Mouse (Mus musculus) forebrain, embryonic 14.5 days (tissue): Measurements from ENCODE around the gene Syt7. TPM values are rescaled to one million over a fixed set of nuclear protein-coding genes. Genes with fewer than 3 reads are reported as not detected.

Source experiments
- ATAC-seq: fragments of 200-750 bp; cut with Nextera tagmentation; 2 replicates; pipeline ENCODE4 v1.8.0; 2017; ENCODE audit warnings: mild to moderate bottlenecking, moderate library complexity
- DNase-seq: peaks from one replicate; pipeline ENCODE4 v3.0.0-alpha.2; 2015; ENCODE audit warnings: low spot score
- H3K27ac ChIP-seq: fragments of 300-500 bp; sonication (generic); 2 replicates; pipeline ENCODE4 v1.5.1; 2014; ENCODE audit warnings: low read depth, mild to moderate bottlenecking, control low read depth, low read length, moderate library complexity
- H3K27me3 ChIP-seq: fragments of 300-500 bp; sonication (generic); replicated peaks from 2 replicates; pipeline ENCODE4 v1.6.1; 2014; ENCODE audit warnings: low read length, control low read depth, mixed read lengths; ENCODE audit not compliant: control insufficient read depth, insufficient read depth
- H3K36me3 ChIP-seq: fragments of 300-500 bp; sonication (generic); 2 replicates; pipeline ENCODE4 v1.6.1; 2014; ENCODE audit warnings: low read length, control low read depth; ENCODE audit not compliant: control insufficient read depth, insufficient read depth
- H3K4me1 ChIP-seq: fragments of 300-500 bp; sonication (generic); 2 replicates; pipeline ENCODE4 v1.6.1; 2014; ENCODE audit warnings: antibody characterized with exemption, low read length, control low read depth; ENCODE audit not compliant: control insufficient read depth, insufficient read depth
- H3K4me2 ChIP-seq: fragments of 300-500 bp; sonication (generic); 2 replicates; pipeline ENCODE4 v1.6.1; 2014; ENCODE audit warnings: mild to moderate bottlenecking, control low read depth, low read length
- H3K4me3 ChIP-seq: fragments of 300-500 bp; sonication (generic); 2 replicates; pipeline ENCODE4 v1.5.1; 2014; ENCODE audit warnings: low read depth, low read length, control low read depth
- H3K9ac ChIP-seq: fragments of 300-500 bp; sonication (generic); 2 replicates; pipeline ENCODE4 v1.6.1; 2014; ENCODE audit warnings: mild to moderate bottlenecking, low read length, control low read depth, moderate library complexity
- H3K9me3 ChIP-seq: fragments of 300-500 bp; sonication (generic); replicated peaks from 2 replicates; pipeline ENCODE4 v1.6.1; 2016; ENCODE audit warnings: low read length, control low read depth, mixed read lengths; ENCODE audit not compliant: control insufficient read depth
- WGBS: fragments of 180-500 bp; shearing (Covaris S2); extraction: QIAGEN DNeasy Blood & Tissue Kit; methylation state at CpG from one replicate; pipeline ENCODE4 v1.1.7; 2014; 5-methylcytosine and 5-hydroxymethylcytosine counted together
- polyA plus RNA-seq: library from polyadenylated mRNA; unstranded; fragments of >200 nt; fragmentation: Nextera tagmentation; extraction: Ambion mirVana; gene quantifications from 2 replicates; pipeline ENCODE4 v1.2.1, GENCODE M21; 2014

Gene Syt7
- polyA plus RNA-seq, 1 experiment from 2014 or later, result 5.8 TPM

- 57% methylated on average over 9 of the region's 9 CpGs for WGBS
- no peak overlapping the region for H3K27ac ChIP-seq
- H3K4me1 ChIP-seq, result no peaks in the 10 kb centered on the region; the same call in 1 of the 2 replicates
- H3K27me3 ChIP-seq, result no peaks in the 10 kb centered on the region
- no peak overlapping the region for H3K4me2 ChIP-seq
- no peak overlapping the region for H3K4me3 ChIP-seq
- no peaks in the 10 kb centered on the region for H3K36me3 ChIP-seq
- no peaks in the 10 kb centered on the region for H3K9me3 ChIP-seq
- H3K9ac ChIP-seq, result no peak overlapping the region
- DNase-seq (no peak), ATAC-seq (no peak)
Measured at GRCm38 (mm10) chr19:10433879-10434540, 45.1 kb downstream of the Syt7 start.

DNA sequence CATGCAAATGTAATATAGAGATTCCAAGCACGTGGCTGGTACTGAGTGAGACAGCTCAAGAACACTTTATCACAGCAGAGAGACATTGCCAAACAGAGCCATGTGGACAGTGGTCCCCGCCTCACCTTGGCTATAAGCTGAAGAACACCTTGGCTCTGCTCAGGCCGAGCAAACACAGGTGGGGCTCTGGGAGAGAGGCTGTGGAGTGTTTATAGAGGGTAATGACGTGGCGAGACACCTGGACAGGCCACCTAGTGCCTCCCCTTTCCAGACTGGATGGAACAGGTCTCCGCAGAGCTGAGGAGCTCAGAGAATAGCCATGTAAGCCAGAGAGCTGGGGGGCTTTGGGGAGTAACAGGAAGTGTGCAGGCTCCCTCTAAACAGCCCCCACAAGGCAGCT lies 46.0 kb downstream of the Syt7 start:
- DNase-seq (no peak), ATAC-seq (no peak)
- H3K27ac ChIP-seq, result no peak overlapping the region
- no peak overlapping the region for H3K4me2 ChIP-seq
- no peak overlapping the region for H3K9ac ChIP-seq
- no peak overlapping the region for H3K4me3 ChIP-seq
- H3K27me3 ChIP-seq, result no peaks in the 10 kb centered on the region
- WGBS, result 72% methylated on average over 6 of the region's 6 CpGs
- H3K9me3 ChIP-seq, result no peaks in the 10 kb centered on the region
- no peaks in the 10 kb centered on the region; the same call in 1 of the 2 replicates for H3K4me1 ChIP-seq
- 0 out of 2 replicates have a peak, but pooled peaks cover 4% of the 10 kb centered on the region for H3K36me3 ChIP-seq

DNA sequence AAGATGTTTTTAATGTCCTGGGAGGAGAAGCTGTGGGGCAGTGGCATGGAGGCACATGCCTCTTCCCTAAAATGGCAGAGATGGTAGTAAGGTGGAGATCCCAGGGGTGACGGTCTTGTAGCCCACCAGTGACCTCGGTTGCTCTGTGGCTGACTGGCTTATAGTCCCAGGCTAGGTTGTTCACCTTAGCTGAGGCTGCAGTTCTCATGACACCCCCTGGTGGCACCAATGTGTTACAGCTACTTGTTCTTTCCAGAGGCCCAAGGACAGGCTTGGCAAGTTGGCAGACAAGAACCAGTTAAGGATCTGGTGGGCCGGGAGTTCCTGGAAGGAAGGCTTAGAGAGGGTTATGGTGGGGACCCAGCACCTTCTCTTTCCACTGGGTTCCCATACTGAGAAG lies 47.0 kb downstream of the Syt7 start:
- Histone ChIP-seq H3K4me1 (no peaks in the 10 kb centered on the region), H3K4me2 (no peak overlapping the region)

DNA sequence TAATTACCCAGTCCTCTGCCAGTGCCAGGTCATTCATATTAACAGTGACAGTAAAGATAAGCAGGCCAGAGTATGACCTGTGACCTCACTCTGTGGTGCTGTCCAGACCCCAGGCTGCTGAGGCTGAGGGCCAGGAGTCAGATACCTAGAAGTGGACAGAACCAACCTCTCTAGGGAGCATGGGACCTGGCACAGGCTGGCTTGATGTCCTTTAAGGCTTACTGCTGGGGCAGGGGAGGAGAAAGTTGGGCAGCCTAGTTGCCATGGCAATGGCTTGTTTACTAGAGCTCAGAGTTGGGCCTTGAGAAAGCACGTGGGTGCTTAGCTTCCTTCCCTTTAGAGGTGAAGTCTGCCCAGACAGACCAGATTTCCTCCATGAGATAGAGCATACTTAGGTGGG lies 47.8 kb downstream of the Syt7 start:
- Histone ChIP-seq H3K27ac (no peak overlapping the region), H3K36me3 (0 out of 2 replicates have a peak, but pooled peaks cover 11% of the 10 kb centered on the region), H3K4me2 (no peak overlapping the region), H3K27me3 (no peaks in the 10 kb centered on the region), H3K9me3 (no peaks in the 10 kb centered on the region), H3K9ac (no peak overlapping the region), H3K4me1 (no peaks in the 10 kb centered on the region), H3K4me3 (no peak overlapping the region)
- WGBS, result 14% methylated on average over 1 of the region's 1 CpGs
- ATAC-seq (no peak), DNase-seq (no peak)

More for the DNA sequence above, 47.0 kb downstream of the Syt7 start:
- H3K27me3 ChIP-seq, result no peaks in the 10 kb centered on the region
- no peak overlapping the region for H3K9ac ChIP-seq
- H3K4me3 ChIP-seq, result no peak overlapping the region
- H3K9me3 ChIP-seq, result no peaks in the 10 kb centered on the region
- DNase-seq, result peak; percentile 80
- no peak overlapping the region for H3K27ac ChIP-seq
- H3K36me3 ChIP-seq, result 0 out of 2 replicates have a peak, but pooled peaks cover 11% of the 10 kb centered on the region
- ATAC-seq, result no peak; the same call in 1 of the 2 replicates
- WGBS, result 38% methylated on average over 3 of the region's 3 CpGs

DNA sequence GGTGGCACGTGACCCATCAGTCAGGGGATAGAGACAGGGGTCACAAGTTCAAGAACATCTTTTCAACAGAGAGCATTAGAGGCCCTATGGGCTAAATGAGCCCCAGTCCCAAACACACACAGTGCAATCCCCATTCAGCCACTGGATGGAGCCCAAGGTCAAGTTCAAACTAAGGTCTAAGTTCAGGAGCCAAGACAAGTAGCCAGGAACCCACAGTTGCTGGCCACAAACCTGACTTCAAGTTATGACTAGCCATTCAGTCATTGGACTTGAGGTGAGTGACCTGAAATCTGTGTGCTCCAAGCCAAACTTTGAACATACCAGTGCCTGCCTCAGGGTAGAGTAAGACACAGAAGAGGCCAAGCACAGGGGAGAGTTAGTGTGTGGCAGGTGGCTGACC lies 48.6 kb downstream of the Syt7 start:
- no peaks in the 10 kb centered on the region for H3K9me3 ChIP-seq
- 47% methylated on average over 1 of the region's 1 CpGs for WGBS
- no peak overlapping the region for H3K4me3 ChIP-seq
- no peaks in the 10 kb centered on the region for H3K27me3 ChIP-seq
- H3K36me3 ChIP-seq, result 0 out of 2 replicates have a peak, but pooled peaks cover 11% of the 10 kb centered on the region
- DNase-seq (no peak), ATAC-seq (no peak)
- no peak overlapping the region for H3K27ac ChIP-seq
- no peak overlapping the region for H3K9ac ChIP-seq
- H3K4me1 ChIP-seq, result no peaks in the 10 kb centered on the region
- no peak overlapping the region for H3K4me2 ChIP-seq

DNA sequence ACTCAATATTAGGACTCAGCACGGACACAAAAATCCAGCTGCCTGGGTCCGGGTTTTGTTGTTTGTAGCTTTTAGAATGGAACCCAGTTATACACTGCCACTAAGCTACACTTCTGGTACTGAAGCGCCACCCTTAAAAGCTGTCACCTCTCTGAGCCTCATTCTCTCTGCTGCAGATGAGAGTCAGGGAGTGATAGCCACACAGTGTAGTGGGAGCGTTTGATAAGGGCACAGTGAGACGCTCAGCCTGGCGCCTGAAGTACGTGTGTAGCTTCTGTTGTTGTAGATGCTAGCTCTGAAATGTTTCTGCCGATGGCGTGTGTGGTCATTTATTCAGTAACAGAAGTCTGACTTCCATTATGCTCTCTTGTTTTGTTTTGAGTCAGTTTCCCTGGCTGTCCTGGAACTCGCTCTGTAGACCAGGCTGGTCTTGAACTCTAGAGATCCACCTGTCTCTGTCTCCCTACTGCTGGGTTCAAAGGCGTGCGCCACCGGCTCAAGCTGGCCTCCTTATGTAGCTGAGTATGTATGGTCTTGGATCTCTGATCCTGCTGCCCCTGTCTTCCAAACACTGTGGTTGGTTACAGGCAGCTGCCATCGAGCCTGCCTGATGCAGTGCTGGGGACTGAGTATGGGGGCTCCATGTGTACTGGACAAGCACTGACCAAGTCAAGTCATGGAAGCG lies 55.9 kb downstream of the Syt7 start:
- peaks cover 18% of the 10 kb centered on the region for H3K36me3 ChIP-seq
- no peak overlapping the region for H3K4me2 ChIP-seq
- no peak for ATAC-seq
- no peak for DNase-seq
- H3K9me3 ChIP-seq, result no peaks in the 10 kb centered on the region
- 92% methylated on average over 15 of the region's 15 CpGs for WGBS
- no peak overlapping the region for H3K9ac ChIP-seq
- no peak overlapping the region for H3K4me3 ChIP-seq
- no peak overlapping the region for H3K27ac ChIP-seq
- H3K27me3 ChIP-seq, result no peaks in the 10 kb centered on the region
- H3K4me1 ChIP-seq, result no peaks in the 10 kb centered on the region

DNA sequence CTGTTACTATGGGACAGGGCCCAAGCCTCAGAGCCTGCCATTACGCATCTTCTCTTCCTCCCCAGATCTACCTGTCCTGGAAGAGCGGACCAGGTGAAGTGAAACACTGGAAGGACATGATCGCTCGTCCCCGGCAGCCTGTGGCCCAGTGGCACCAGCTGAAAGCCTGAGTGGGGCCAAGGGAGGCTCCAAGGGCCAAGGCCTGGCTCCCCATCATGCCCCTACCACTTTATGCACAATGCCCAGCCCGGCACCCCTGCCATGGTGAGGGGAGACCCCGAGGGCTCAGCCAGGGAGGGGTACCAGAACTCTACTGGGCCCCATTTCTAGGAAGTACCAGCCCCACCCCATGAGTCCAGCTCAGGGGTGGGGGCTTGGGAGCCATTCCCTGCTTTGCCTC lies 59.4 kb downstream of the Syt7 start:
- no peak for DNase-seq
- 91% methylated on average over 7 of the region's 7 CpGs for WGBS
- Histone ChIP-seq H3K9ac (no peak overlapping the region), H3K4me1 (no peaks in the 10 kb centered on the region), H3K9me3 (no peaks in the 10 kb centered on the region), H3K4me2 (no peak overlapping the region), H3K36me3 (peaks cover 10% of the 10 kb centered on the region), H3K4me3 (no peak overlapping the region), H3K27ac (no peak overlapping the region), H3K27me3 (no peaks in the 10 kb centered on the region)
- ATAC-seq, result no peak

GRCm38 (mm10) chr19:10449190-10449589 lies 60.3 kb downstream of the Syt7 start:
- Histone ChIP-seq H3K27me3 (no peaks in the 10 kb centered on the region), H3K4me2 (no peak overlapping the region), H3K4me3 (no peak overlapping the region), H3K9me3 (no peaks in the 10 kb centered on the region), H3K27ac (no peak overlapping the region), H3K9ac (no peak overlapping the region), H3K36me3 (peaks cover 6% of the 10 kb centered on the region), H3K4me1 (no peaks in the 10 kb centered on the region)
- DNase-seq, result no peak
- peak; percentile 35; the same call in 1 of the 2 replicates for ATAC-seq
- 72% methylated on average over 6 of the region's 6 CpGs for WGBS

- H3K36me3 ChIP-seq, result peaks cover 6% of the 10 kb centered on the region
- H3K27me3 ChIP-seq, result no peaks in the 10 kb centered on the region
- no peak overlapping the region for H3K4me3 ChIP-seq
- no peaks in the 10 kb centered on the region for H3K4me1 ChIP-seq
- H3K9ac ChIP-seq, result no peak overlapping the region
- H3K9me3 ChIP-seq, result no peaks in the 10 kb centered on the region
- ATAC-seq (peak; percentile 78), DNase-seq (peak; percentile 93)
- H3K27ac ChIP-seq, result no peak overlapping the region
- H3K4me2 ChIP-seq, result no peak overlapping the region
- WGBS, result 4% methylated on average over 3 of the region's 3 CpGs
Measured at GRCm38 (mm10) chr19:10449708-10450107, 60.8 kb downstream of the Syt7 start.
